Mouse (Mus musculus) c-Kit-negative CD71-positive TER-119-positive erythroid progenitor cells, embryonic 14.5 days (primary cell): ENCODE measurements around the gene Poll.

Experiments used
- DNase-seq: peaks from one replicate; pipeline ENCODE4 v3.0.0-alpha.2; 2013; ENCODE audit warnings: low read depth, low spot score

The Poll gene

GRCm38 (mm10) chr19:45535929-45536328 is 24.4 kb downstream of the Poll start:
- no peak for DNase-seq

- no peak for DNase-seq
Observed at GRCm38 (mm10) chr19:45535214-45535735, 25.1 kb downstream of the Poll start.

GRCm38 (mm10) chr19:45533617-45534016 is 26.7 kb downstream of the Poll start:
- no peak for DNase-seq

GRCm38 (mm10) chr19:45531554-45531953 is 28.8 kb downstream of the Poll start:
- no peak for DNase-seq

- DNase-seq, result no peak
Observed at GRCm38 (mm10) chr19:45530200-45530995, 29.9 kb downstream of the Poll start.

GRCm38 (mm10) chr19:45529294-45529693 is 31.0 kb downstream of the Poll start:
- no peak for DNase-seq

- DNase-seq, result no peak
Observed at GRCm38 (mm10) chr19:45527931-45528534, 32.3 kb downstream of the Poll start.

- DNase-seq, result no peak
Observed at GRCm38 (mm10) chr19:45527382-45527781, 32.9 kb downstream of the Poll start.

GRCm38 (mm10) chr19:45516264-45516663 is 44.1 kb downstream of the Poll start:
- DNase-seq, result no peak

GRCm38 (mm10) chr19:45515341-45515740 is 45.0 kb downstream of the Poll start:
- no peak for DNase-seq

- no peak for DNase-seq
Observed at GRCm38 (mm10) chr19:45511406-45511805, 48.9 kb downstream of the Poll start.

GRCm38 (mm10) chr19:45510680-45511079 is 49.7 kb downstream of the Poll start:
- no peak for DNase-seq

- no peak for DNase-seq
Observed at GRCm38 (mm10) chr19:45507531-45507930, 52.8 kb downstream of the Poll start.

- no peak for DNase-seq
Observed at GRCm38 (mm10) chr19:45505446-45505845, 54.9 kb downstream of the Poll start.
